Mouse (Mus musculus) central nervous system, embryonic 11.5 days (tissue): ENCODE results near the gene Cep164. TPM values are rescaled to one million over a fixed set of nuclear protein-coding genes. Genes with fewer than 3 reads are reported as not detected.

Source experiments
- polyA plus RNA-seq: library from polyadenylated mRNA; depleted of rRNA; stranded (reverse); fragments of >200 nt; gene quantifications from 2 replicates; pipeline ENCODE4 v1.2.3, GENCODE M21; 2012; rRNA removed

The Cep164 gene
- polyA plus RNA-seq: 29.3 and 46.6 TPM in 2 replicates

GRCm38 (mm10) chr9:45828291-45828963 lies at the start of gene Cep164:
TSS of gene Cep164 (minus strand) at chr9:45828691.

GRCm38 (mm10) chr9:45838434-45839138 lies 10.1 kb upstream of the Cep164 start, which contains the start of gene Bace1:
TSS of gene Bace1 (plus strand) at chr9:45838580.

Other genes with a start within 250 kb of the Cep164 start
- 12.8 and 19.4 TPM in 2 replicates for gene Bace1, start 9.9 kb upstream of the Cep164 start, polyA plus RNA-seq
- 21.8 and 27.5 TPM in 2 replicates for gene Pcsk7, start 77.8 kb upstream of the Cep164 start, polyA plus RNA-seq
- gene Rnf214, start 78.2 kb upstream of the Cep164 start, polyA plus RNA-seq: 38.8 and 52.5 TPM in 2 replicates
- 50.0 and 75.2 TPM in 2 replicates for gene Tagln, start 107.4 kb upstream of the Cep164 start, polyA plus RNA-seq
- gene Sidt2, start 126.6 kb upstream of the Cep164 start, polyA plus RNA-seq: 24.1 and 55.3 TPM in 2 replicates
- gene Pafah1b2, start 184.0 kb upstream of the Cep164 start, polyA plus RNA-seq: 125 and 146 TPM in 2 replicates
- 11.5 and 16.2 TPM in 2 replicates for gene Sik3, start 184.1 kb upstream of the Cep164 start, polyA plus RNA-seq